Mouse (Mus musculus): ENCODE data around the gene Dixdc1. TPM values are rescaled to one million over a fixed set of nuclear protein-coding genes. Genes with fewer than 3 reads are reported as not detected.

Gene Dixdc1
- total and polyA plus RNA-seq, 3 experiments, result 0.07 TPM; not detected in 2

DNA sequence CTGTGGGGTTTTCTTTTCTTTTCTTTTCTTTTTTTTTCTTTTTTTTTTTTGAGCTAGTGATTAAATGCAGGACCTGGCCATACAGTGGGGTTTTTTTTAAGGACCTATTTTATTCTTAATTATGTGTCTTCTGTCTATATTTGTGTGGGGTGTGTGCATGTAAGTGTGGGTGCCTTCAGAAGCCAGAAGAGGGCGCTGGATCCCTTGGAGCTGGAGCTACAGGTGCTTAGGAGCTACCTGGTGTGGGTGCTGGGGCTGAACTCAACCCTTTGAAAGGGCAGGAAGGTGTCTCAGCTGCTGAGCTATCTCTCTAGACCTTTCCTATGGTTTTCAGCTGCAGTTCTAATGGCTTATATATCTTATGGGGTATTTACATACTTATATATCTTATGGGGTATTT is 64.5 kb downstream of the Dixdc1 start:
- Histone ChIP-seq H3K9me3 (replicated peaks; ENCODE audit: insufficient read depth, low read length) (no peaks in the 10 kb centered on the region), H3K79me2 (ENCODE audit: control insufficient read depth, insufficient read depth, low read length, poor library complexity) (no peaks in the 10 kb centered on the region), H3K4me3 (ENCODE audit: control insufficient read depth in 1 of 2, insufficient read depth in 1 of 2, low read depth in 2 of 2, low read length in 2 of 2) (no peak overlapping the region), H3K27ac (ENCODE audit: control insufficient read depth, low read depth, low read length) (no peak overlapping the region), H3K4me1 (ENCODE audit: control insufficient read depth in 1 of 2, insufficient read depth in 2 of 2, low read length in 2 of 2) (no peaks in the 10 kb centered on the region), H3K9ac (ENCODE audit: control insufficient read depth, low read depth, low read length, poor library complexity, severe bottlenecking) (no peak overlapping the region), H3K36me3 (ENCODE audit: control insufficient read depth in 1 of 2, insufficient read depth in 2 of 2, low read length in 2 of 2) (no peaks in the 10 kb centered on the region), H3K27me3 (ENCODE audit: control insufficient read depth in 1 of 2, insufficient read depth in 2 of 2, low read length in 2 of 2) (peaks cover 11 to 16% of the 10 kb centered on the region in 2 experiments)
- DNase-seq (ENCODE audit: low read depth, low spot score), result peak; percentile 12
- TF ChIP-seq CTCF (IDR thresholded peaks at IDR 0.05 in 2 of 3, conservative IDR thresholded peaks at IDR 0.05 in 1 of 3; ENCODE audit: control insufficient read depth in 1 of 3, insufficient read depth in 1 of 3, low read depth in 2 of 3, low read length in 3 of 3, poor library complexity in 1 of 3, severe bottlenecking in 1 of 3) (peak in 2 of 3 experiments; percentile 26 to 31; a peak in 3 of 6 replicates), MAX (IDR thresholded peaks at IDR 0.05; ENCODE audit: low read length) (no peak)

DNA sequence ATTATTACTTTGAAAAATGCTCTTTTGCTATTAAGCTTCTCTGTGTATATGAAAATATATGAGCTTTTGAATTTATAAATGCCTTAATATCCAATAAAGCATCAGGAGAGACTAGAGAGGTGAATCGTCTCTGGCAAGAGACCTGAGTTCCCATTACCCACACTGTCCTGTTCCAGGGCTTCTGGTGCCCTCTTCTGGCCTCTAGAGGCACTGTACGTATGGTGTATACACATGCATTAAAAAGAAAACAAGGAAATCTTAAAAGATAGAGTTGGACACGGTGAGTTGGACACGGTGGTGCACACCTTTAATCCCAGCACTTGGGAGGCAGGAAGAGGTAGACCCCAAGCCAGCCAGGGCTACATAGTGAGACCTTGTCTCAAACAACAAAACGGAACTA is 68.6 kb downstream of the Dixdc1 start:
- no peak overlapping the region for H3K9ac ChIP-seq (ENCODE audit: control insufficient read depth, low read depth, low read length, poor library complexity, severe bottlenecking)
- no peak overlapping the region for H3K4me3 ChIP-seq (ENCODE audit: control insufficient read depth in 1 of 2, insufficient read depth in 1 of 2, low read depth in 2 of 2, low read length in 2 of 2)
- H3K79me2 ChIP-seq (ENCODE audit: control insufficient read depth, insufficient read depth, low read length, poor library complexity), result no peaks in the 10 kb centered on the region
- H3K27ac ChIP-seq (ENCODE audit: control insufficient read depth, low read depth, low read length), result no peak overlapping the region
- no peaks in the 10 kb centered on the region for H3K9me3 ChIP-seq (replicated peaks; ENCODE audit: insufficient read depth, low read length)
- peaks cover 3 to 4% of the 10 kb centered on the region in 2 experiments; a peak in 3 of 4 replicates for H3K27me3 ChIP-seq (ENCODE audit: control insufficient read depth in 1 of 2, insufficient read depth in 2 of 2, low read length in 2 of 2)
- H3K4me1 ChIP-seq (ENCODE audit: control insufficient read depth in 1 of 2, insufficient read depth in 2 of 2, low read length in 2 of 2), result no peaks in the 10 kb centered on the region
- DNase-seq (ENCODE audit: low read depth, low spot score), result peak; percentile 81
- no peak for TF ChIP-seq KAT2A (conservative IDR thresholded peaks at IDR 0.05; ENCODE audit: low read depth, low read length)
- TF ChIP-seq POLR2AphosphoS5 (IDR thresholded peaks at IDR 0.05; ENCODE audit: borderline replicate concordance, low read depth, low read length), result no peak
- TF ChIP-seq GABPA (IDR thresholded peaks at IDR 0.05; ENCODE audit: low read depth, low read length), result no peak
- TF ChIP-seq E2F4 (IDR thresholded peaks at IDR 0.05; ENCODE audit: borderline replicate concordance, low read depth, low read length), result no peak
- TF ChIP-seq MYC (IDR thresholded peaks at IDR 0.05; ENCODE audit: low read depth, low read length), result no peak
- no peak for TF ChIP-seq USF2 (IDR thresholded peaks at IDR 0.05; ENCODE audit: borderline replicate concordance in 1 of 2, insufficient read depth in 1 of 2, low read depth in 1 of 2, low read length in 2 of 2)
- TF ChIP-seq SMC3 (IDR thresholded peaks at IDR 0.05; ENCODE audit: low read depth, low read length), result peak; percentile 73
- peak; percentile 75 for TF ChIP-seq ZC3H11A (IDR thresholded peaks at IDR 0.05; ENCODE audit: low read depth, low read length)
- no peak for TF ChIP-seq TBP (IDR thresholded peaks at IDR 0.05; ENCODE audit: low read depth, low read length)
- TF ChIP-seq RAD21 (IDR thresholded peaks at IDR 0.05; ENCODE audit: low read depth, low read length), result peak; percentile 85
- TF ChIP-seq NRF1 (IDR thresholded peaks at IDR 0.05; ENCODE audit: insufficient read depth, low read depth, low read length, poor library complexity, severe bottlenecking), result no peak
- peak; percentile 78 to 88 (median 79) for TF ChIP-seq CTCF (IDR thresholded peaks at IDR 0.05 in 2 of 3, conservative IDR thresholded peaks at IDR 0.05 in 1 of 3; ENCODE audit: control insufficient read depth in 1 of 3, insufficient read depth in 1 of 3, low read depth in 2 of 3, low read length in 3 of 3, poor library complexity in 1 of 3, severe bottlenecking in 1 of 3)
- no peak for TF ChIP-seq RCOR1 (IDR thresholded peaks at IDR 0.05; ENCODE audit: low read depth, low read length)
- H3K36me3 ChIP-seq (ENCODE audit: control insufficient read depth in 1 of 2, insufficient read depth in 2 of 2, low read length in 2 of 2), result no peaks in the 10 kb centered on the region
